Mouse (Mus musculus) liver, postnatal 0 days (tissue): ENCODE measurements around the gene Igfn1.

Experiments used
- CTCF ChIP-seq: sonication (generic); IDR thresholded peaks from 2 replicates; pipeline ENCODE4 v1.5.1; 2016; ENCODE audit warnings: antibody characterized with exemption, low read depth
- EP300 ChIP-seq: IDR thresholded peaks from 2 replicates; pipeline ENCODE4 v1.6.1; 2016; ENCODE audit warnings: antibody characterized with exemption, low read depth, mild to moderate bottlenecking

DNA sequence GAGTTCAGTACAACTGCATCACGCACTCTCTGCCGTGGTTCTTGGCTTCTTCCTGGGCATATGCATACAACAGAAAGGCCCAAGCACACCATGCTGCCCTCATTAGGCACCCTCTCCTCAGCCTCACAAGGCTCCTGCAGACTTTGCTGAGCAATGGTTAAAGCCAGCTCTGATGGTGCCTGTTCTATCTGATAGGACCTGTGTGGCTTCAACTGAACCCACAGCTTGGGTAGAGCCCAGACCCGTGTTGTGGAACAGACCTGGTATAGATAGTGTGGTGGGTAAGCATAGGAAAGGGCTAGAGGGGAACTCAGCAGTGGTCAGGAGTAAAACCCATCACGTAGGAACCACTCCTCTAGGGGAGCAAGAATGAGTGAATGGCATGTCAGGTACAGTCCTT is 92.5 kb downstream of the Igfn1 start:
- TF ChIP-seq CTCF (no peak), EP300 (no peak)
